Mouse (Mus musculus): ENCODE results near the gene Disp2.

Gene Disp2

GRCm38 (mm10) chr2:118756103-118756502, 23.4 kb upstream of the Disp2 start:
- no peak for DNase-seq (ENCODE audit: low read depth, low spot score)

- DNase-seq (ENCODE audit: low read depth, low spot score): no peak
Observed at GRCm38 (mm10) chr2:118759828-118760227, 19.7 kb upstream of the Disp2 start.

- no peak for DNase-seq (ENCODE audit: low read depth, low spot score)
Observed at GRCm38 (mm10) chr2:118760311-118761025, 19.1 kb upstream of the Disp2 start.

GRCm38 (mm10) chr2:118761358-118761757, 18.2 kb upstream of the Disp2 start:
- DNase-seq (ENCODE audit: low read depth, low spot score): no peak

GRCm38 (mm10) chr2:118761906-118762783, 17.4 kb upstream of the Disp2 start, which contains the start of gene Ccdc9b:
Gene Ccdc9b, minus strand, starts transcription at chr2:118762661.
- DNase-seq (ENCODE audit: low read depth, low spot score): peak; percentile 91

GRCm38 (mm10) chr2:118762784-118763148, 16.8 kb upstream of the Disp2 start:
- no peak for DNase-seq (ENCODE audit: low read depth, low spot score)

GRCm38 (mm10) chr2:118763469-118763868, 16.1 kb upstream of the Disp2 start:
- DNase-seq (ENCODE audit: low read depth, low spot score): no peak

GRCm38 (mm10) chr2:118764094-118764831, 15.3 kb upstream of the Disp2 start:
- no peak for DNase-seq (ENCODE audit: low read depth, low spot score)

- no peak for DNase-seq (ENCODE audit: low read depth, low spot score)
Observed at GRCm38 (mm10) chr2:118764875-118765274, 14.6 kb upstream of the Disp2 start.

GRCm38 (mm10) chr2:118766041-118767033, 13.2 kb upstream of the Disp2 start:
- DNase-seq (ENCODE audit: low read depth, low spot score): no peak

GRCm38 (mm10) chr2:118772158-118772874, 7.2 kb upstream of the Disp2 start, which contains the start of gene Phgr1:
Gene Phgr1, plus strand, starts transcription at chr2:118772769.
- no peak for DNase-seq (ENCODE audit: low read depth, low spot score)

- DNase-seq (ENCODE audit: low read depth, low spot score): no peak
Observed at GRCm38 (mm10) chr2:118774536-118774935, 5.0 kb upstream of the Disp2 start.

GRCm38 (mm10) chr2:118775396-118775795, 4.1 kb upstream of the Disp2 start:
- no peak for DNase-seq (ENCODE audit: low read depth, low spot score)

- DNase-seq (ENCODE audit: low read depth, low spot score): no peak
Observed at GRCm38 (mm10) chr2:118775846-118776245, 3.7 kb upstream of the Disp2 start.

GRCm38 (mm10) chr2:118776295-118776694, 3.2 kb upstream of the Disp2 start:
- DNase-seq (ENCODE audit: low read depth, low spot score): no peak

GRCm38 (mm10) chr2:118778418-118778817, 1.1 kb upstream of the Disp2 start:
- no peak for DNase-seq (ENCODE audit: low read depth, low spot score)

GRCm38 (mm10) chr2:118779065-118779464, 454 bp upstream of the Disp2 start:
- DNase-seq (ENCODE audit: low read depth, low spot score): no peak

GRCm38 (mm10) chr2:118781115-118781514, 1.6 kb downstream of the Disp2 start:
- DNase-seq (ENCODE audit: low read depth, low spot score): no peak

GRCm38 (mm10) chr2:118782303-118782702, 2.8 kb downstream of the Disp2 start:
- DNase-seq (ENCODE audit: low read depth, low spot score): no peak

GRCm38 (mm10) chr2:118783093-118783492, 3.6 kb downstream of the Disp2 start:
- no peak for DNase-seq (ENCODE audit: low read depth, low spot score)

Data from skeletal muscle tissue, adult 2 months (tissue).